7 mouse cellular contexts compared by ENCODE assay signal in the genomic region with DNA sequence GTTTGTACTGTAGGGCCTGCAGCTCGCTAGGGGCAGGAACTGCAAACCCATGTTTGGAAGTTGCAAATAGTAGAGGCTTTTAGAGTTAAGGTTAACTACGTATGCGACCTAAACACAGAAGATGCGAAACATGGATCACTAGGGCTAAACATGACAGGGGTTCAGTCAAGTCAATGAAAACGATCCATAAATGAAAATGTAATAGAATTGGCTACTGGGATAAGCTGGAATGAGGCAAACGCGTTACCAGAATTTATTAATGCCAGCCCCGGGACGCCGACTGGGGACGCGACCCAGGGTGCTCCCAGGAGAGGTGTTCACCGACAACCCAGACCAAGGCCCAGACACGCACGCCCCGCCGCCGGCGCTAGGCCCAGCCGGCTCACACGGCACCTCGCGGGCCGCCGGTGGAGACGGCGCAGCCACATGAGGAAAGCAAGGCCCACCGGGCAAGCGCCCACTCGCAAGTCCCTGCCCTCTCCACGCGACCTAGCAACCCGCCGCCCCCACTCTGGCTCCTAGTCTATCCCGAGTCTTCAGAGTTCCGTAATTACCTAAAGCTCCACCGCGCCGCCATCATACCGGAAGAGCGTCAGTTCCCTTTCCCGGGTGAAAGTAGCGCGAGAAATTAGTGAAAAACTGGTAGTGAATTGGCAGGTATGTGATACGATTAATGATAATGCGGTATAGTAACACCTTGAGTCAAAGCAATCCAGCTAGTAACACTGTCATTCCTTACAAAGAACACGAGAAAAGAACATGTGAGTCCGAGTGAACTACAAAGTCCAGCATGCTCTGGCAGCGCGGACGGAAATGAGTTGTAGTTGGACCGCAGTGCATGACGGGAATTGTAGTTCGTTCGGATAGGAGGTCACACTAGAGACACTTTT. TPM values are rescaled to one million over a fixed set of nuclear protein-coding genes. Genes with fewer than 3 reads are reported as not detected.
A peak's percentile ranks its signal among the peaks of the same experiment; 100 is the strongest.
DNase-seq lines count a peak whose midpoint lies in the region; ATAC-seq lines count a peak whose summit lies in the region.

A gene (minus strand): TSS at position 780 of the 890 bp plus-strand sequence.

- WGBS in intestine, embryonic 16.5 days, result under 1% methylated on average over 55 of the region's 55 CpGs
- under 1% methylated on average over 54 of the region's 55 CpGs for WGBS in midbrain, embryonic 11.5 days

- H3K9me3 ChIP-seq in intestine, embryonic 16.5 days (ENCODE audit: control insufficient read depth, low read length), result no peaks in the 10 kb centered on the region
- H3K9me3 ChIP-seq in midbrain, embryonic 11.5 days (ENCODE audit: control insufficient read depth, low read length), result no peaks in the 10 kb centered on the region

- peak within 1 kb of the TSS; percentile 93 for H3K9ac ChIP-seq in intestine, embryonic 16.5 days (ENCODE audit: low read depth, low read length)
- H3K9ac ChIP-seq in midbrain, embryonic 11.5 days (ENCODE audit: low read length), result peak within 1 kb of the TSS; percentile 90

- intact Hi-C loops in left cerebral cortex, postnatal 36 days (cut with DNase I), result loop anchor here (1.0 kb wide), 1 partner anchor 28 kb away; no protein-coding TSS in a partner anchor

- H3K4me3 ChIP-seq in intestine, embryonic 16.5 days (ENCODE audit: low read length), result peak within 1 kb of the TSS; percentile 75
- H3K4me3 ChIP-seq in midbrain, embryonic 11.5 days (ENCODE audit: low read depth, low read length), result peak within 1 kb of the TSS; percentile 65

- H3K4me1 ChIP-seq in intestine, embryonic 16.5 days (ENCODE audit: control insufficient read depth, insufficient read depth, low read length), result peaks cover 7% of the 10 kb centered on the region; the same call in 1 of the 2 replicates
- peaks cover 7% of the 10 kb centered on the region for H3K4me1 ChIP-seq in midbrain, embryonic 11.5 days (ENCODE audit: control insufficient read depth, insufficient read depth, low read length)

- no peaks in the 10 kb centered on the region for H3K36me3 ChIP-seq in intestine, embryonic 16.5 days (ENCODE audit: control insufficient read depth, insufficient read depth, low read length)
- no peaks in the 10 kb centered on the region for H3K36me3 ChIP-seq in midbrain, embryonic 11.5 days (ENCODE audit: control insufficient read depth, insufficient read depth, low read length)

- DNase-seq in adrenal gland, adult 8-10 months, result peak; percentile 82
- peak; percentile 88 for DNase-seq in embryo, embryonic 9.5 days (ENCODE audit: extremely low spot score)
- peak; percentile 77 to 92 for DNase-seq in gastrocnemius, postnatal 4 days (ENCODE audit: low spot score in 2 of 2)
- peak; percentile 84 to 87 for DNase-seq in left cerebral cortex, postnatal 36 days (ENCODE audit: low spot score in 2 of 2)
- DNase-seq in midbrain, embryonic 11.5 days (ENCODE audit: low spot score, missing footprints), result peak; percentile 99
- peak; percentile 74 for DNase-seq in skeletal muscle tissue, adult 2 months (ENCODE audit: low read depth, low spot score)

- H3K27me3 ChIP-seq in intestine, embryonic 16.5 days (replicated peaks; ENCODE audit: control insufficient read depth, insufficient read depth, low read length), result no peaks in the 10 kb centered on the region
- H3K27me3 ChIP-seq in midbrain, embryonic 11.5 days (ENCODE audit: control insufficient read depth, insufficient read depth, low read length), result no peaks in the 10 kb centered on the region

- peak within 1 kb of the TSS; percentile 51; the same call in 1 of the 2 replicates for H3K27ac ChIP-seq in intestine, embryonic 16.5 days (ENCODE audit: low read length)
- no peak within 1 kb of the TSS for H3K27ac ChIP-seq in midbrain, embryonic 11.5 days (ENCODE audit: low read depth, low read length)

- H3K4me2 ChIP-seq in intestine, embryonic 16.5 days (ENCODE audit: low read depth, low read length), result peak within 1 kb of the TSS; percentile 85
- H3K4me2 ChIP-seq in midbrain, embryonic 11.5 days, result peak within 1 kb of the TSS; percentile 81

- peak; percentile 94 for ATAC-seq in intestine, embryonic 16.5 days
- peak; percentile 94 for ATAC-seq in midbrain, embryonic 11.5 days (ENCODE audit: low FRiP score)

RNA-seq across cellular contexts. Expression of the gene that starts here (rescaled TPM):
- 10 to 100 TPM; 27.6 to 36.8 (median 31.6) TPM for total RNA-seq in adrenal gland, adult 8-10 months (2022)
- 10 to 100 TPM; 24.3 to 27.3 TPM for total RNA-seq in gastrocnemius, postnatal 4 days (2021)
- polyA plus RNA-seq in intestine, embryonic 16.5 days (2015; fragmentation: Nextera tagmentation; extraction: Ambion mirVana), result 21.5 and 23.9 TPM in 2 replicates
- 10 to 100 TPM; 24.5 to 29.4 TPM for total RNA-seq in left cerebral cortex, postnatal 36 days (2021)
- polyA plus RNA-seq in midbrain, embryonic 11.5 days (2014; fragmentation: Nextera tagmentation; extraction: Ambion mirVana), result 37.0 and 38.5 TPM in 2 replicates
